Mouse (Mus musculus): Measurements from ENCODE around the gene Vwce. TPM values are rescaled to one million over a fixed set of nuclear protein-coding genes. Genes with fewer than 3 reads are reported as not detected.
A peak's percentile ranks its signal among the peaks of the same experiment; 100 is the strongest.

Vwce gene
- polyA plus RNA-seq, 1 experiment from 2014 or later = 2.1 TPM

GRCm38 (mm10) chr19:10677915-10678771 lies 44.1 kb downstream of the Vwce start, which contains the start of gene Pga5:
Gene Pga5 (minus strand): TSS chr19:10678071.
- WGBS = 41% methylated on average over 6 of the region's 6 CpGs
- Histone ChIP-seq H3K36me3 (no peaks in the 10 kb centered on the region), H3K4me2 (replicated peaks) (no peak within 1 kb of the TSS), H3K4me3 (no peak within 1 kb of the TSS), H3K27me3 (no peaks in the 10 kb centered on the region), H3K9me3 (no peaks in the 10 kb centered on the region), H3K9ac (no peak within 1 kb of the TSS), H3K27ac (no peak within 1 kb of the TSS), H3K4me1 (peaks cover 5% of the 10 kb centered on the region; the same call in 1 of the 2 replicates)
- ATAC-seq (ENCODE audit: insufficient number of reproducible peaks, insufficient read depth, low FRiP score, low TSS enrichment) = no peak

GRCm38 (mm10) chr19:10678772-10679067 lies 44.7 kb downstream of the Vwce start:
- no peaks in the 10 kb centered on the region for H3K36me3 ChIP-seq
- no peak for ATAC-seq (ENCODE audit: insufficient number of reproducible peaks, insufficient read depth, low FRiP score, low TSS enrichment)
- H3K9ac ChIP-seq = no peak overlapping the region
- H3K27ac ChIP-seq = no peak overlapping the region
- no peak overlapping the region for H3K4me2 ChIP-seq (replicated peaks)
- no peaks in the 10 kb centered on the region for H3K27me3 ChIP-seq
- 69% methylated on average over 1 of the region's 1 CpGs for WGBS
- no peak overlapping the region for H3K4me3 ChIP-seq
- H3K9me3 ChIP-seq = no peaks in the 10 kb centered on the region
- H3K4me1 ChIP-seq = peaks cover 5% of the 10 kb centered on the region; the same call in 1 of the 2 replicates

- H3K4me1 ChIP-seq = peaks cover 5% of the 10 kb centered on the region; the same call in 1 of the 2 replicates
- no peaks in the 10 kb centered on the region for H3K36me3 ChIP-seq
- no peaks in the 10 kb centered on the region for H3K9me3 ChIP-seq
- no peaks in the 10 kb centered on the region for H3K27me3 ChIP-seq
- H3K4me2 ChIP-seq (replicated peaks) = no peak overlapping the region
- ATAC-seq (ENCODE audit: insufficient number of reproducible peaks, insufficient read depth, low FRiP score, low TSS enrichment) = no peak
- no peak overlapping the region for H3K27ac ChIP-seq
- 72% methylated on average over 4 of the region's 4 CpGs for WGBS
- H3K9ac ChIP-seq = no peak overlapping the region
- no peak overlapping the region for H3K4me3 ChIP-seq
Measured at GRCm38 (mm10) chr19:10681571-10681970, 47.6 kb downstream of the Vwce start.

- Histone ChIP-seq H3K36me3 (no peaks in the 10 kb centered on the region), H3K9ac (no peak overlapping the region), H3K27me3 (no peaks in the 10 kb centered on the region), H3K27ac (no peak overlapping the region), H3K9me3 (no peaks in the 10 kb centered on the region), H3K4me3 (no peak overlapping the region), H3K4me2 (replicated peaks) (no peak overlapping the region), H3K4me1 (peaks cover 12% of the 10 kb centered on the region)
- 85% methylated on average over 9 of the region's 9 CpGs for WGBS
- ATAC-seq (ENCODE audit: insufficient number of reproducible peaks, insufficient read depth, low FRiP score, low TSS enrichment) = no peak
Measured at GRCm38 (mm10) chr19:10685081-10685480, 51.1 kb downstream of the Vwce start.

- Histone ChIP-seq H3K4me3 (no peak overlapping the region), H3K9ac (no peak overlapping the region), H3K4me1 (peaks cover 18% of the 10 kb centered on the region), H3K36me3 (no peaks in the 10 kb centered on the region), H3K9me3 (no peaks in the 10 kb centered on the region), H3K27ac (no peak overlapping the region), H3K4me2 (replicated peaks) (no peak overlapping the region), H3K27me3 (no peaks in the 10 kb centered on the region)
- no peak for ATAC-seq (ENCODE audit: insufficient number of reproducible peaks, insufficient read depth, low FRiP score, low TSS enrichment)
- WGBS = 84% methylated on average over 2 of the region's 2 CpGs
Measured at GRCm38 (mm10) chr19:10685727-10686126, 51.7 kb downstream of the Vwce start.

- Histone ChIP-seq H3K4me3 (peak within 1 kb of the TSS; percentile 73), H3K4me1 (peaks cover 19% of the 10 kb centered on the region), H3K27me3 (no peaks in the 10 kb centered on the region), H3K36me3 (no peaks in the 10 kb centered on the region), H3K27ac (peak within 1 kb of the TSS; percentile 95), H3K9ac (peak within 1 kb of the TSS; percentile 79), H3K9me3 (no peaks in the 10 kb centered on the region), H3K4me2 (replicated peaks) (peak within 1 kb of the TSS; percentile 81)
- WGBS = under 1% methylated on average over 74 of the region's 74 CpGs
- ATAC-seq (ENCODE audit: insufficient number of reproducible peaks, insufficient read depth, low FRiP score, low TSS enrichment) = peak; percentile 91
Measured at GRCm38 (mm10) chr19:10688537-10689352, 54.7 kb downstream of the Vwce start, which contains the start of gene Vps37c. Gene Vps37c (plus strand): TSS chr19:10688735.

- Histone ChIP-seq H3K9me3 (no peaks in the 10 kb centered on the region), H3K4me2 (replicated peaks) (peak overlapping the region; percentile 81), H3K27me3 (no peaks in the 10 kb centered on the region), H3K36me3 (no peaks in the 10 kb centered on the region), H3K4me1 (peaks cover 19% of the 10 kb centered on the region), H3K9ac (peak overlapping the region; percentile 79), H3K4me3 (peak overlapping the region; percentile 73), H3K27ac (peak overlapping the region; percentile 95)
- WGBS = 58% methylated on average over 5 of the region's 5 CpGs
- ATAC-seq (ENCODE audit: insufficient number of reproducible peaks, insufficient read depth, low FRiP score, low TSS enrichment) = no peak
Measured at GRCm38 (mm10) chr19:10689470-10690166, 55.6 kb downstream of the Vwce start.

GRCm38 (mm10) chr19:10690336-10690735 lies 56.3 kb downstream of the Vwce start:
- no peak overlapping the region for H3K9ac ChIP-seq
- 0 out of 2 replicates have a peak overlapping the region, but pooled peaks have one; percentile 73 for H3K4me3 ChIP-seq
- ATAC-seq (ENCODE audit: insufficient number of reproducible peaks, insufficient read depth, low FRiP score, low TSS enrichment) = no peak
- H3K4me1 ChIP-seq = peaks cover 20% of the 10 kb centered on the region
- H3K9me3 ChIP-seq = no peaks in the 10 kb centered on the region
- H3K36me3 ChIP-seq = no peaks in the 10 kb centered on the region
- no peaks in the 10 kb centered on the region for H3K27me3 ChIP-seq
- 84% methylated on average over 3 of the region's 3 CpGs for WGBS
- H3K4me2 ChIP-seq (replicated peaks) = 0 out of 2 replicates have a peak overlapping the region, but pooled peaks have one; percentile 81
- H3K27ac ChIP-seq = no peak overlapping the region

- Histone ChIP-seq H3K9me3 (no peaks in the 10 kb centered on the region), H3K4me3 (no peak overlapping the region), H3K36me3 (no peaks in the 10 kb centered on the region), H3K4me2 (replicated peaks) (no peak overlapping the region), H3K9ac (no peak overlapping the region), H3K27me3 (no peaks in the 10 kb centered on the region), H3K4me1 (peaks cover 27% of the 10 kb centered on the region), H3K27ac (no peak overlapping the region)
- ATAC-seq (ENCODE audit: insufficient number of reproducible peaks, insufficient read depth, low FRiP score, low TSS enrichment) = no peak
- 88% methylated on average over 4 of the region's 4 CpGs for WGBS
Measured at GRCm38 (mm10) chr19:10691121-10691520, 57.1 kb downstream of the Vwce start.

- Histone ChIP-seq H3K4me1 (peaks cover 28% of the 10 kb centered on the region), H3K4me2 (replicated peaks) (no peak overlapping the region), H3K27me3 (no peaks in the 10 kb centered on the region), H3K9me3 (no peaks in the 10 kb centered on the region), H3K9ac (no peak overlapping the region), H3K36me3 (no peaks in the 10 kb centered on the region), H3K4me3 (no peak overlapping the region), H3K27ac (no peak overlapping the region)
- no peak for ATAC-seq (ENCODE audit: insufficient number of reproducible peaks, insufficient read depth, low FRiP score, low TSS enrichment)
- 72% methylated on average over 3 of the region's 3 CpGs for WGBS
Measured at GRCm38 (mm10) chr19:10691660-10692059, 57.6 kb downstream of the Vwce start.

GRCm38 (mm10) chr19:10692361-10692760 lies 58.3 kb downstream of the Vwce start:
- no peak overlapping the region for H3K9ac ChIP-seq
- H3K4me1 ChIP-seq = peaks cover 31% of the 10 kb centered on the region
- no peak for ATAC-seq (ENCODE audit: insufficient number of reproducible peaks, insufficient read depth, low FRiP score, low TSS enrichment)
- H3K36me3 ChIP-seq = no peaks in the 10 kb centered on the region
- WGBS = 90% methylated on average over 4 of the region's 4 CpGs
- no peak overlapping the region for H3K4me2 ChIP-seq (replicated peaks)
- no peaks in the 10 kb centered on the region for H3K9me3 ChIP-seq
- H3K27me3 ChIP-seq = no peaks in the 10 kb centered on the region
- no peak overlapping the region for H3K4me3 ChIP-seq
- no peak overlapping the region for H3K27ac ChIP-seq

All from embryonic facial prominence, embryonic 12.5 days (tissue).